Mouse (Mus musculus): ENCODE measurements around the gene Tnnc2.

GRCm38 (mm10) chr2:164779481-164780086 lies at the start of gene Tnnc2:
- TF ChIP-seq CTCF (conservative IDR thresholded peaks at IDR 0.05; ENCODE audit: low read length) (no peak), POU5F1 (IDR thresholded peaks at IDR 0.05; ENCODE audit: borderline replicate concordance, low read length) (no peak), NANOG (IDR thresholded peaks at IDR 0.05; ENCODE audit: borderline replicate concordance, low read length) (no peak)
